Mouse (Mus musculus) mouse embryonic stem cell (cell line): ENCODE measurements at regions not wholly inside any gene's neighbourhood (a gene's known extent, or its start where the extent isn't known, plus 50 kb on each side); places are given as distances from the start of the nearest gene placed in this dataset.

ENCODE experiments used
- in situ Hi-C, 2 experiments: fragments of 300-500 bp; cut with MboI; formaldehyde crosslinking; loops; 1 replicate in 1 of 2; 3 replicates in 1 of 2; pipeline ENCODE4 v1.14.3; 2019 to 2020; ENCODE audit warnings: low sequenced_read_pairs in 2 of 2, low pct_unique_long_range_greater_than_20kb in 1 of 2, mixed read lengths in 1 of 2; ENCODE audit not compliant: unreplicated experiment in 1 of 2

DNA sequence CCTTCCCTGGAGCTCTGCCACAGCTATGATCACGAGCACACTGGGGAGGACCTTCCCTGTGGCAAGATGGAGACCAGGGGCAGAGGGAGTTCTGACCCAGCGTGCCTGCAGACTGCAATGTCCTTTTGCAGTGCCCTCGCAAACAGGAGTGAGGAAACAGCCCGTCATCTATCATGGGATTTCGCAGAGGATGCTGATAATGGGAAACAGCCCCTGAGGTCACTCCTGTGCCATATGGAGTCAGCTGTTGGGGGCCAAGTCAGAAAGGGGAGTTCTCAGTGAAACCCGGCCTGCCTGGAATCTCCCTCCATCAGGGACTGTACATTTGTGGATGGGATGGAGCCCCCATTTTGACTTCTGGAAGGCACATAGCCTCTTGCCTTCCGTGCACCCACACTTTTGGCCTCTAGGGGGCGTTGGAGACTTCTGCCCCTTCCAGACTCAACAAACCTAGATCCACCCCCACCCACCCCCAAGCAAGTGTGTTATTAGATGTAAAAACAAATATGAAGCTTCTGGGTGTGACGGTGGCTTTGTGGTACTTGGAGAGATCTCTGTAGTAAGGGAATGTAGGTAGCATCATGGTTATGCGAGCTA is 98.1 kb downstream of the Kdr start:
- in situ Hi-C loops, result no loop called here

GRCm38 (mm10) chr5:75878361-75878760 is 99.9 kb downstream of the Kdr start:
- in situ Hi-C loops, result no loop called here

DNA sequence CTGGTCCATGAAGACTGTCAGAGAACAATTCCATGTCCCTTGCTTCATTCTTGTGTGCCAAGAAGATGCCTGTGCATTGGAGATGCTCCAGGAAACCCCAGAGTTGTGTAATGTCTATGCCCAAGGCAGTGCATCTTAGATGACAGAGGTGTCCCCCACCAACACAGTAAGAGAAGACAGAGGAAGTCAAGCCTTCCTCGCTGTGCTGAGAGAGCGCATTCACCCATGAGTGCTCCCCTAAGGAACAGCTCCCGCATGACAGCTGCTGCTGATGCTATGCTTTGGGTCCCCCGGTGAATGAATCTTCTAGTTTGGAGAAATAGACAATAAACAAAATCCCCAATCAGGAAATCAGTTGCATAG is 100.7 kb downstream of the Kdr start:
- in situ Hi-C loops, result no loop called here

DNA sequence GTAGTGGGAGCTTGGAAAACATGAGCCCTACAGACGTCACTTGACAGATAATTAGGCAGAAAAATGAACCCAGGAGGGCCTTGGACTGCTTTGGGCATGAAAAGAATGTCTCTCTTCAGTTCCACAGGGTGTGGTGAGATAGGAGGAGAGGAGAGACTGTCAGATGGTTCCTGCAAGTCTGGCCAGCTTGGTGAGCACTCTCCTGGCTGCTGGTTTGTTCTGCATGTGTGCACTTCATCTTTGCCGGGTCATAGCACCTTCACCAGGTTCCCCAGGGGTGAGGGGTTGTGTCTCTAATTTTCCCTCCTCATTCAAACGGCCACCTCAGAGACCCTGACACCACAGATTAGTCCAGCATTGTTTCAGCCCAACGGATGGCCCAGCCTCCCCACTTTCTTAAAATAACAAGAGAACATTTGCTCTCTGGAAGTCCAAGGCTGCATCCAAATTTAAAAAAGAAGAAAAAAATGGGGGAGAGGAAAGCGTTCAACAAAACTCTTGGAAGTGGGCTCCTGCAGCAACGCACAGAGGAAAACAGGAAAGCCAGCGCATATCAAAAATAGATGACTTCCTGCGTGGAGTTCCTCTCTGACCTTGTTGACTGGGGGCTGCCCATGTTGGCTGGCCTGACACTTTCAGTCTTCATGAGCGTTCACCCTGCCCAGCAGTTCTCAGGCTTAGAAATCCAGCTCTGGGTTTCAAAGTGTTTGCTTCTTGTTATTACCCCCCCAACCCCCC is 101.2 kb downstream of the Kdr start:
- in situ Hi-C loops, result no loop called here

- in situ Hi-C loops, result loop anchor here (5.0 to 25.0 kb wide), 2 partner anchors 251 to 541 kb away; no protein-coding TSS in a partner anchor
These were observed 107.1 kb downstream of the Kdr start for GRCm38 (mm10) chr5:75871120-75871519.

DNA sequence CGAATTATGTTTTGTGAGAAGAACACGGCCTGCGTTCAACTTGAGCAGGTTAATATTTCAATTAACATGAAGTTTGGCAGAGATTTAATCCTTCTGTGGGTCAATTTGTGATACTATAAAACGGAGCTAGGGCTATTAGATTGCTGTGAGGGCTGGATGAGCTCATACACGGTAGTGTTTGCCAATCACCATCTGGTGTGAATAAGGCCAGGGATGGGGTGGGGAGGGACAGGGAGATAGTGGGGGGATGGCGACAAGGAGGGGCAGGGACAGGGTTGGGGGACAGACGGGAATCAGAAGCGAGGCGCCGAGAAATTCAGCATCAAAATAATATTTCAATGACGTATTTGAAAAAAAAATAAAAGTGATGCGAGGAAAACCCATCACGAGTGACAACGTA is 107.6 kb downstream of the Kdr start:
- in situ Hi-C loops, result loop anchor here (5.0 to 25.0 kb wide), 2 partner anchors 252 to 542 kb away; no protein-coding TSS in a partner anchor

- in situ Hi-C loops, result loop anchor here in 1 of 2 experiments (5.0 to 25.0 kb wide), 3 partner anchors 165 to 543 kb away; no protein-coding TSS in a partner anchor
These were observed 108.7 kb downstream of the Kdr start for GRCm38 (mm10) chr5:75869535-75869934.

- in situ Hi-C loops, result loop anchor here in 1 of 2 experiments (5.0 to 25.0 kb wide), 3 partner anchors 170 to 547 kb away; no protein-coding TSS in a partner anchor
These were observed 113.2 kb downstream of the Kdr start for GRCm38 (mm10) chr5:75865096-75865495.

- in situ Hi-C loops, result loop anchor here in 1 of 2 experiments (10.0 to 25.0 kb wide), 2 partner anchors 171 to 549 kb away; no protein-coding TSS in a partner anchor
These were observed 114.9 kb downstream of the Kdr start for GRCm38 (mm10) chr5:75863358-75863757.

- in situ Hi-C loops, result loop anchor here in 1 of 2 experiments (10.0 to 25.0 kb wide), 2 partner anchors 172 to 550 kb away; no protein-coding TSS in a partner anchor
These were observed 115.6 kb downstream of the Kdr start for GRCm38 (mm10) chr5:75862630-75862991.

DNA sequence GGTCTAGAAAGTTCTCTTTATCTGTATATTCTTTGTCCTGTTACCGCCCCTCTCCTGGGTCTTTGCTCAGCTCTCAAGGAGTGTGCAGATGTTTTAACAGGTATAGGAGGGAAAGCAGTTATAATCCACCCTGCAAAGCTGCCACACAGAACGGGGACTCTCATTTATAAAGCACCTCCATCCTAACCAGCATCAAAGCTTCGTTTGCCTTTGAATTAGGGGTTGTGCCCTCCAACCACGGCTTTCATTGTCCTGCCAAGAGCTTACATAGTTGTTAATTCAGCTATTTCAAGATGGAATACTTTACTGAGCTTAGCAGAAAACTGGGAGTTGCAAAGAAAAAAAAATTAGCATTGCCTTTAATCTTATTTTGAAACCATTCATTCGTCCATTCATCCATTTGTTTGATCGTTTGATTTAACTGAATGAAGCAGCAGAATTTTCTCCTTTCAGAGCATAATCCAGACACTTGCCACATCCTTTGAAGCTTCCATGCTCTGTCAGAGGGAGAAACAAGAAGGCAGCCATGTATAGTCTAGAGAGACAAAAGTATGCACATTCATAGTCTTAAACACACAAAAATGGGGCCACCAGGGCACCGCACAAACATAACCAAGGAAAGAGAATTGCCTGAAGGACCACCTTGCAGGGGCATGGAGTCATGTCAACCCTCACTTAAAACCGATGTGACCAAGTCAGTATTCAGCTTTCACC is 116.2 kb downstream of the Kdr start:
- in situ Hi-C loops, result loop anchor here in 1 of 2 experiments (10.0 to 25.0 kb wide), 2 partner anchors 173 to 550 kb away; no protein-coding TSS in a partner anchor

DNA sequence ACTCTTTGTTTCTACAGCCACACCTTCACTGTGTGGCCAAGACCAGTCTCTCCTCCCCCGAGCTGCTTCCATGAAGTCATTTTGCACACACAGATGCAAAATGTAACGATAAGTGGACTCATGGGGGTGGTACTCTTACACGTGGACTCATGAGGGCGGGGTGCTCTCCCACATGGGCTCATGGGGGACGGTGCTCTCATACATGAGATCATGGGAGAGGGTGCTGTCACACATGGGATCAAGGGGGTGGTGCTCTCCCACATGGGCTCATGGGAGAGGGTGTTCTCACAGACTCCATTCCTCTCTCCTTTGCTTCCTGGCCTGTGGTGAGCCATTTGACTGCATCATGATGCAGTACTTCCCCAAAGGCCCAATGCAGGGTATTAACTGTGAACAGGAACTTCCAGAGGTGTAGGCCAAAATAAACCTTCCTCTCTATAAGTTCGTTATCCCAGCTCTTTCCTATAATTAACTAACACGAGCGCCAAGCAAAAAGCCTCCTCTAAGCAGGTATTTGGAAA is 118.9 kb downstream of the Kdr start:
- in situ Hi-C loops, result loop anchor here in 1 of 2 experiments (25.0 kb wide), 1 partner anchor 553 kb away; no protein-coding TSS in a partner anchor

- in situ Hi-C loops, result loop anchor here in 1 of 2 experiments (25.0 kb wide), 1 partner anchor 561 kb away; no protein-coding TSS in a partner anchor
These were observed 127.4 kb downstream of the Kdr start for GRCm38 (mm10) chr5:75850855-75851254.

- in situ Hi-C loops, result loop anchor here in 1 of 2 experiments (10.0 kb wide), 1 partner anchor 643 kb away; no protein-coding TSS in a partner anchor
These were observed 130.3 kb downstream of the Kdr start for GRCm38 (mm10) chr5:75847966-75848365.

DNA sequence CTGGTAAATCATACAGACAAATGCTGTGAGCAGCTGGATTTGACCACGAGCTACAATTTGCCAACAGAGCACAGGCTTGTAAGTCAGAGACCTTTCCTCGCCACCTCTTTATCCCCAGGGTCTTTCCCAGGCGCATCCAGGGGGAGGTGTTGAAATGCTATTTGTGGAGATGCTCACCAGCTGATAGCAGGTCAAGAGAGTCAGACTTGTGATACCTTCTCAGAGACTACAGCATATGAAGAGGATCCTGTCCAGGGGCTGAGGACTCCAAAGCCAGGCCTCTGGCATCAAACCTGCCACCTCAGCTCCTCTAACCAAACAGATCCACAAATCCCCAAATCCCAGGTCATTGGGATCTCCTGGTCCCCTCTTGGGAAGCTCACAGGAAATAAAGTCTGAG is 130.9 kb downstream of the Kdr start:
- in situ Hi-C loops, result loop anchor here in 1 of 2 experiments (10.0 kb wide), 1 partner anchor 643 kb away; no protein-coding TSS in a partner anchor

DNA sequence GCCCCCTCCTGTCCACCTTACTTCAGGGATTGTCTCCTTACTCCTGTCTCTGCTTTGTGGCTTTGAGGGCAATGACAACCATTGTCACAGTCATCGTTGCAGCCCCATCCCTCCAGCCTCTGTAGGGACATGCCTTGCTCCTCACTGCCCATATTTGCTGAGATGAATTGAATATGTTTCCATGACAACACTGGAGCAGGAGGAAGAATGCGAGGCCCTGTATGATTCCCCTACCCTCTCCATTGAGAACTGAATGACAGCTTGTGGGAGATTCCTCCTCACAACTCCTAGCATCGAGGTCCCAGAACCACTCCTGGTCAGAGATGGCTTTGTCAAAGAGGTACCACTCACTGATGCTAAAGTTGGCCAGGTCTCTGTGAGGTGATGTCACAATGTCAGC is 132.2 kb downstream of the Kdr start:
- in situ Hi-C loops, result loop anchor here in 1 of 2 experiments (10.0 kb wide), 1 partner anchor 641 kb away; no protein-coding TSS in a partner anchor

- in situ Hi-C loops, result loop anchor here in 1 of 2 experiments (10.0 kb wide), 1 partner anchor 639 kb away; no protein-coding TSS in a partner anchor
These were observed 134.5 kb downstream of the Kdr start for GRCm38 (mm10) chr5:75843807-75844206.

DNA sequence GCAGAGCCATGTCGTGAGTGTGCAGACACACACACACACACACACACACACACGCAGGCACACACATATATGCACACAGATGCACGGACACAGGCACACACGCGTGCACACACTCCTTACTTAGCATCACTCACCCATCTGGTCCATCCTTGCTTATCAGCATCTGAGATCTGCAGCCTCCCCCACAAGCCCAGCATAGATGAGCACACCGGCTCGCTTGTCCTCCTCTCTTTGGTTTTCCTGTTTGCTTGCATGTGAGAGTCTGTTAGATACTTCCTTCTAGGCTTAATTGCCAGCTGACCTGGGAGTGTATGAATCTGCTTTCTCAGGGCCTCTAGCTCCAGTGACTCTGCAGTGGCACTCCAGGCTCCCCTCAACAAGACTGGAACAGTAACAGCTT is 137.8 kb downstream of the Kdr start:
- in situ Hi-C loops, result loop anchor here in 1 of 2 experiments (10.0 kb wide), 1 partner anchor 636 kb away; no protein-coding TSS in a partner anchor
